ENCODE assay signal across 8 mouse cellular contexts in genomic region chr2:166780980-166781578, GRCm38 (mm10). TPM values are rescaled to one million over a fixed set of nuclear protein-coding genes. Genes with fewer than 3 reads are reported as not detected.
DNase-seq lines count a peak whose midpoint lies in the region; ATAC-seq and TF ChIP-seq lines count a peak whose summit lies in the region.

No protein-coding gene starts in this region.

- no peaks in the 10 kb centered on the region for H3K36me3 ChIP-seq in hindbrain, embryonic 10.5 days
- H3K36me3 ChIP-seq in hindbrain, embryonic 13.5 days, result no peaks in the 10 kb centered on the region
- H3K36me3 ChIP-seq in forebrain, embryonic 14.5 days (ENCODE audit: control insufficient read depth, insufficient read depth, low read length), result no peaks in the 10 kb centered on the region
- no peaks in the 10 kb centered on the region for H3K36me3 ChIP-seq in midbrain, embryonic 13.5 days

- H3K4me2 ChIP-seq in hindbrain, embryonic 13.5 days, result no peak overlapping the region
- no peak overlapping the region for H3K4me2 ChIP-seq in forebrain, embryonic 14.5 days (ENCODE audit: low read length)
- H3K4me2 ChIP-seq in midbrain, embryonic 13.5 days (replicated peaks), result no peak overlapping the region

- 0 out of 2 replicates have a peak overlapping the region, but pooled peaks have one; percentile 46 for H3K27ac ChIP-seq in hindbrain, embryonic 10.5 days
- no peak overlapping the region for H3K27ac ChIP-seq in hindbrain, embryonic 13.5 days
- H3K27ac ChIP-seq in forebrain, embryonic 14.5 days (ENCODE audit: low read depth, low read length), result no peak overlapping the region
- no peak overlapping the region for H3K27ac ChIP-seq in left cerebral cortex, adult 2 months
- H3K27ac ChIP-seq in midbrain, embryonic 13.5 days, result no peak overlapping the region

- intact Hi-C loops in left cerebral cortex, adult 2 months (cut with DNase I), result loop anchor here (1.0 to 5.0 kb wide), 3 partner anchors 66 to 694 kb away; no protein-coding TSS in a partner anchor

- WGBS in hindbrain, embryonic 10.5 days, result 12% methylated on average over 9 of the region's 9 CpGs
- 12% methylated on average over 9 of the region's 9 CpGs for WGBS in hindbrain, embryonic 13.5 days
- WGBS in forebrain, embryonic 14.5 days, result 12% methylated on average over 9 of the region's 9 CpGs
- 14% methylated on average over 9 of the region's 9 CpGs for WGBS in midbrain, embryonic 13.5 days

- peak; percentile 82 for DNase-seq in hindbrain, embryonic 10.5 days (ENCODE audit: low spot score)
- DNase-seq in forebrain, embryonic 14.5 days (ENCODE audit: low spot score), result peak; percentile 77
- DNase-seq in left cerebral cortex, adult 2 months (ENCODE audit: extremely low spot score in 1 of 2, low spot score in 2 of 2), result peak; percentile 75 to 85
- DNase-seq in spleen, postnatal 14 days (ENCODE audit: low spot score in 2 of 2), result peak; percentile 59 to 79

- peaks cover 12% of the 10 kb centered on the region for H3K27me3 ChIP-seq in hindbrain, embryonic 10.5 days (ENCODE audit: insufficient read depth, poor library complexity, severe bottlenecking)
- 0 out of 2 replicates have a peak, but pooled peaks cover 5% of the 10 kb centered on the region for H3K27me3 ChIP-seq in hindbrain, embryonic 13.5 days
- H3K27me3 ChIP-seq in forebrain, embryonic 14.5 days (replicated peaks; ENCODE audit: control insufficient read depth, insufficient read depth, low read length), result no peaks in the 10 kb centered on the region
- H3K27me3 ChIP-seq in midbrain, embryonic 13.5 days, result no peaks in the 10 kb centered on the region; the same call in 1 of the 2 replicates

- H3K9me3 ChIP-seq in hindbrain, embryonic 10.5 days, result no peaks in the 10 kb centered on the region
- no peaks in the 10 kb centered on the region for H3K9me3 ChIP-seq in hindbrain, embryonic 13.5 days
- no peaks in the 10 kb centered on the region for H3K9me3 ChIP-seq in forebrain, embryonic 14.5 days (replicated peaks; ENCODE audit: control insufficient read depth, low read length)
- H3K9me3 ChIP-seq in midbrain, embryonic 13.5 days, result no peaks in the 10 kb centered on the region

- TF ChIP-seq CTCF in left cerebral cortex, adult 2 months (IDR thresholded peaks at IDR 0.05), result peak; percentile 96

- H3K9ac ChIP-seq in hindbrain, embryonic 13.5 days, result no peak overlapping the region
- no peak overlapping the region for H3K9ac ChIP-seq in forebrain, embryonic 14.5 days (ENCODE audit: low read length)
- 0 out of 2 replicates have a peak overlapping the region, but pooled peaks have one; percentile 1 for H3K9ac ChIP-seq in midbrain, embryonic 13.5 days (replicated peaks)

- no peak overlapping the region for H3K4me3 ChIP-seq in hindbrain, embryonic 10.5 days
- H3K4me3 ChIP-seq in hindbrain, embryonic 13.5 days, result no peak overlapping the region
- H3K4me3 ChIP-seq in forebrain, embryonic 14.5 days (ENCODE audit: low read depth, low read length), result no peak overlapping the region
- H3K4me3 ChIP-seq in left cerebral cortex, adult 2 months, result no peak overlapping the region
- no peak overlapping the region for H3K4me3 ChIP-seq in midbrain, embryonic 13.5 days (replicated peaks)

- peaks cover 35% of the 10 kb centered on the region for H3K4me1 ChIP-seq in hindbrain, embryonic 10.5 days (replicated peaks)
- peaks cover 18% of the 10 kb centered on the region for H3K4me1 ChIP-seq in hindbrain, embryonic 13.5 days (replicated peaks)
- peaks cover 6% of the 10 kb centered on the region; the same call in 1 of the 2 replicates for H3K4me1 ChIP-seq in forebrain, embryonic 14.5 days (ENCODE audit: control insufficient read depth, insufficient read depth, low read length)
- H3K4me1 ChIP-seq in midbrain, embryonic 13.5 days (replicated peaks), result peaks cover 15% of the 10 kb centered on the region

- no peak for ATAC-seq in hindbrain, embryonic 13.5 days (ENCODE audit: low FRiP score)
- peak; percentile 36; the same call in 1 of the 2 replicates for ATAC-seq in cerebellum, adult (ENCODE audit: insufficient number of reproducible peaks, low FRiP score, low TSS enrichment)
- ATAC-seq in forebrain, embryonic 14.5 days, result peak; percentile 32
- ATAC-seq in hematopoietic stem cell, adult 5-6 weeks (replicated peaks in 1 of 2; ENCODE audit: insufficient read depth in 1 of 2, low FRiP score in 2 of 2, low TSS enrichment in 1 of 2, low read depth in 1 of 2, poor library complexity in 2 of 2, severe bottlenecking in 2 of 2), result peak; percentile 77 to 80
- ATAC-seq in midbrain, embryonic 13.5 days, result peak; percentile 43; the same call in 1 of the 2 replicates

RNA-seq across cellular contexts. Expression of gene Trp53rkb, which starts 11.3 kb away (rescaled TPM):
- 11.0 and 12.8 TPM in 2 replicates for polyA plus RNA-seq in hindbrain, embryonic 10.5 days (2016; fragmentation: Nextera tagmentation; extraction: Ambion mirVana)
- polyA plus RNA-seq in hindbrain, embryonic 13.5 days (2015; fragmentation: Nextera tagmentation; extraction: Ambion mirVana), result 8.2 and 10.8 TPM in 2 replicates
- polyA plus RNA-seq in forebrain, embryonic 14.5 days (2014; fragmentation: Nextera tagmentation; extraction: Ambion mirVana), result 9.1 and 9.4 TPM in 2 replicates
- total RNA-seq in hematopoietic stem cell, adult 5-6 weeks (2017), result 1.6 and 4.3 TPM in 2 replicates
- total RNA-seq in left cerebral cortex, adult 2 months (2021), result 1 to 10 TPM; 5.3 to 6.4 TPM
- 10.8 and 11.1 TPM in 2 replicates for polyA plus RNA-seq in midbrain, embryonic 13.5 days (2015; fragmentation: Nextera tagmentation; extraction: Ambion mirVana)

RNA-seq across cellular contexts. Expression of gene Arfgef2, which starts 24.3 kb away (rescaled TPM):
- 4.9 and 5.2 TPM in 2 replicates for polyA plus RNA-seq in hindbrain, embryonic 10.5 days (2016; fragmentation: Nextera tagmentation; extraction: Ambion mirVana)
- 3.7 and 4.0 TPM in 2 replicates for polyA plus RNA-seq in hindbrain, embryonic 13.5 days (2015; fragmentation: Nextera tagmentation; extraction: Ambion mirVana)
- polyA plus RNA-seq in forebrain, embryonic 14.5 days (2014; fragmentation: Nextera tagmentation; extraction: Ambion mirVana), result 2.6 and 3.4 TPM in 2 replicates
- 15.5 and 16.9 TPM in 2 replicates for total RNA-seq in hematopoietic stem cell, adult 5-6 weeks (2017)
- 10 to 100 TPM; 62.3 to 66.2 TPM for total RNA-seq in left cerebral cortex, adult 2 months (2021)
- 3.2 and 3.4 TPM in 2 replicates for polyA plus RNA-seq in midbrain, embryonic 13.5 days (2015; fragmentation: Nextera tagmentation; extraction: Ambion mirVana)
